Mouse (Mus musculus): ENCODE measurements around the gene Ppox.

DNA sequence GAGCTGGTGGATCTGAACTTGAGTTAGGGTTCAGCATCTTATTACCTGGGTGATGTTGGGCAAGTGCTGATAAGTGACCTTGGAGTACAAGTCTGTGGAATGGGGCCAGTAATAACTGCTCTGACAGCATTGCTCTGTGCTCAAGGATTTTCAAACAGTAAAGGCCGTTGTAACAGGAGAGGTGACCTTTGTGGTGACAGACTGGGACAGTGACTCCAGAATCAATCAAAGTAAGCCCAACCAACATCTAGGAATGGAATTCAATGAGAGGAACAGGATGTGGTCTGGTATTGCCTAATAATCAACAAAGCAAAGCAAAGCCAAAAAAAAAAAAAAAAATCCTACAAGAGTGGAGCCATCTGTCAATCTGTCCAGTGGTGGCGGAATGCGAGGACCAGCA is 20.7 kb downstream of the Ppox start:
- no peak for TF ChIP-seq CTCF (IDR thresholded peaks at IDR 0.05; ENCODE audit: borderline replicate concordance, insufficient read depth, low read length)
- TF ChIP-seq POLR2A (IDR thresholded peaks at IDR 0.05; ENCODE audit: low read depth, low read length), result no peak; the same call in 1 of the 2 replicates

All from embryonic fibroblast, embryonic 13.5 days (primary cell).